Mouse (Mus musculus): ENCODE data around the gene Rap1gds1.

Gene Rap1gds1

DNA sequence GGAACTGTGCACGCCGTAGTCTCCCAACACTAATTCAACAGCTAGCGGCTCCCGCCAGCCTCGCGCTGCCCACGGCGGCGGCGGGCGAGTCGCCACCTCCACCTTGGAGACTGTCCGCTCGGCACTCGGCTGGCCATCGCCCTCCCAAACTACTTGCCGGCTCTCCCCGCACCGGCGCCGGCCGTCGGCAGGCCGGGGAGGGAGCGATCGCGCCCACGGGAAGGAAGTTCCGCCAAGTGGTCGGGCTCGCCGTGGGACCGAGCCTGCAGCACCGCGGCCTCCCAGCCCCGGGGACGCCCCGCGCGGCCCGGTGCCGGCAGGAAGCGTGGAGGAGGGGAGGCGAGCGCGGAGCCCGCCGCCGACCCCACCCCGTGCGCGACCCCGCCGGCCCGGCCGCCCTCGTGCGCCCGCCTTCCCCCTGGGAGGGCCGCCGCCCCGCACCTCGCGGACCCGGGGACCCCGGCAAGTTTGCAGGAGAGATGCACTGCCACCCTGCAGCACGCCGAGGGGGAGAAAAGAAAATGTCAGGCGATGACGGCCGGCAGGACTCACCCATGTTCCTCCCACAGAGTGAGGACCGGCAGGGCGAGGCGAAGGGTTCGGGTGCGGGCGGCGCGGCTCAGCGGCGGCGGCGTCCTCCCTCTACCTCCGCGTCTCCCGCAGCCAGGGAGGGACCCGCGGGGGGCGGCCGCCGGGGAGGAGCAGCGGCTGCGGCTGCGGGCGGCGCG lies at the start of gene Rap1gds1:
Gene Rap1gds1 (minus strand): TSS at position 718 of the 728 bp plus-strand sequence.
- DNase-seq (ENCODE audit: low spot score in 2 of 2), result peak; percentile 57 to 64

DNA sequence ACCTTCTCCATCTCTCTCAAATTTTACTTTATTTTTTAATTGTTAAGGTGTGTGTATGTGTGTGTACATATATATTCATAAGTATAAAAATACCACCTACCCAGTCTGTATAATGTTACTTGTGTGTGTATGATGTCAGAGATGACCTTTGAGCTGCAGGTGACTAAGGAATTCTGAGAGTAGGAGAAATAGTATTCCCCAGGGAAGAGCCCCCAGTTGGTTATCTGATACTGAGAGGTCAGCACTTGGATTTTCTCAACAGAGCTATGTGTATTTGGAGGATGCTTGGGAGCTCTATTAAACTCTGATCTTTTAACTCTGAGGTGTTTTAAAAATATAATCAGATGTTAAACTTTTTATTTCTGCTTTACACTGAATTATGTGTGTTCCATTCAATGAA lies 43.4 kb upstream of the Rap1gds1 start:
- DNase-seq (ENCODE audit: low spot score in 2 of 2), result no peak

DNA sequence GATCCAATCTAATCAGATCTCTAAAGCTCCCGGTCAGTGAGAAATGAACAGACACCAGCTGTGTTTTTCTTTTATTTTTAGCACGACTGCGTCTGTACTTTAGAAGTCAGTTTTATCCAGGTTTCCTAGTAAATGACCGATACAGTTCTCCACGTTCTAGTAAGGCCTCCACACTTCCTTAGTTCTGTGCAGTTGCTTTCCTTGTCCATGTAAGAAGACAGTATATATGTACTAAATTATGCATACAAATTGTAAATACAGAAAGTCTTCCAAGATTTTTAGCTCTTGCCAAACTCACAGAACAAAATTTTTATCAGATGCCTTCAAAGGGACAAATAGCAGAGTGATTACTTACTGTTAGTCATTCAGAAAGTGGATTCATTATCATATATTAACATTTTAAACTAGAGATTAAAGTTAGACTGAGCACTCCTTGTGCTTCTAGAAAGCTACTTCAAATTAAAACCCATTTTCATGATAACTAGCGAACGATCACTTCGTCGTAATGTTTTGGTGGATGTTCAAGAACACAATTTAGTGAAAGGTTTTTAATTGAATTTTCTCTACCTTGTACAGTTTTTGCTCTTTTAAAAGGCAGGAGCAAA lies 41.8 kb upstream of the Rap1gds1 start:
- DNase-seq (ENCODE audit: low spot score in 2 of 2), result no peak

DNA sequence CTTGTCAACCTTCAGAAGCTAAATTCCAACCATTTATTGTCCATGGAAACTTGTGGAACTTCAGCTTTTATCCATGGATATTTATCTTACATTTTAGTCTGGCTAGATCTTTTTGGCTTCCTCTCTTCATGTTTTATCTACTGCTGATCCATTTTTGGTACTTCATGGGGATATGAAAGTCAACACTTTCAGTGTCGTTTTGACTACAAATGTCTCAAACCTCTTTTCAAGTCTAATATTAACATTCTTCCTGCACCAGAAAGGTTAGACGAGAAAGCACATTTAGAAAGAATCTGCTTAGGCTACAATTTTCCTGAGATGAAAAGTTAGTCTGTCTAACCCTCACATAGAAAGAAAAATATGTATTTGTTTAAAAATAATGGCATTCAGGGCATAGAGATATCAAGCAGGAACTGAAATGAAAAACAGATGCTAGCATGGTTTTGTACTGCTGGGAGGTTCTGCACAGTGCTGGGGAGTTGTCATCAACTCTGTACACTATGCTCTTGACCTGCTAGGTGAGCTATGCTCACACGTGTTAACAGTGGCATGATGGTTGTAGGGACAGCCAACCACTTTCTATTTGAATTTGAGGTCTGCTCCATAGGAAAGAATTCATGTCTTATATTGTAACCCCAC lies 37.5 kb upstream of the Rap1gds1 start:
- no peak for DNase-seq (ENCODE audit: low spot score in 2 of 2)

DNA sequence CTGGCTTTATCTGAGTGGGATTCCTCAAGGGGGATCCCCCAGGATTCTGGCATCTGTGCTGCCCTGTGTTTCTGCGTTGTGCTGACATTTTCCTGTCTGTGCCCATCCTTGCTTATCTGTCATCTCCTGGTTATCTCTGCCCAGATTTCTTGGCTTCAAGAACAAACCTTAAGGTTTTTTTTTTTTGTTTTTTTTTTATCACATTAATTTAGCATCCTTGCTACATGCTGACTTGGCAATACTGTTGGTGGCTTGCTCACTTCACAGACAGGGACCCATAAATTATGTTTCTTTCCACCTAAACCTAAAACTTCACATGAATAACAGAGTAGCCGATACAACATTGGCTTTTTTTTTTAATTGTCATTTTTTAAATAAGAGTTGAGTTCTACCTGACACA lies 36.9 kb upstream of the Rap1gds1 start:
- DNase-seq (ENCODE audit: low spot score in 2 of 2), result no peak

DNA sequence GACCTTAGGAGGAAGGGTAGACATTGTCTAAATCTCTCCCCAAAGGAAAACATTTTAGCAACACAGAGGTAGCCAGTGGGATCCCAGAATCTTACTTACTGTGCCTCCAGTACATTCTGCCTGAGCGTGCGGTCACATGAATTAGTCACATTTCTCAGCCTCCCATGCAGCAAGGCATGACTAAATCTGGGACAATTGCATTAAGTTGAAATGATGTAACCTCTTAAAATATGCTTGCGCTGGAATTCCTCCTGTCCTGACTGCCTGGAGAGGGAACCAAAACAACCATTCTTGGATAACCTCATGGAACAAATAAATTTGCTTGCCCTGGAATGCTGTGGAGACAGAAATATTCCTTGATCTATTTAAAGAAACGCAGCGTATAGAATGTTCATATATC lies 33.2 kb upstream of the Rap1gds1 start:
- no peak for DNase-seq (ENCODE audit: low spot score in 2 of 2)

DNA sequence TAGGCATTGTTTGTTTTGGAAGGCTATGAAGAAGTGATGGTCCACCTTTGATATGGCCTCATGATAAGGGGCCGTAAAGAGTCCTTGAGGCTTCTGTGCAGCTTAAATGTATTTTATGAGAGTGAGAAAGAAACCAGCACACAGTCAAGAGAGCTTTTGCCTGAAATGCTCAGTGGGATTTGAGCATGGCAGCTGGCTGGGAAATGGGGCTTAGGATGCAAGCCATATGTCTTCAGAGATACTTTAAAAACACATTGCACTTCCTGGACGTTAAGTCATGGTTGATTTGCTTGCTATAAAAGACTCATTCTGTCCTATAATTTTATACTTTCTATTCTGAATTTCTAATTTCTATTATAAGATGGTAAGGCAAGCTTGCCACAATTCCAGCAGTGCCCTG lies 28.9 kb upstream of the Rap1gds1 start:
- DNase-seq (ENCODE audit: low spot score in 2 of 2), result no peak

DNA sequence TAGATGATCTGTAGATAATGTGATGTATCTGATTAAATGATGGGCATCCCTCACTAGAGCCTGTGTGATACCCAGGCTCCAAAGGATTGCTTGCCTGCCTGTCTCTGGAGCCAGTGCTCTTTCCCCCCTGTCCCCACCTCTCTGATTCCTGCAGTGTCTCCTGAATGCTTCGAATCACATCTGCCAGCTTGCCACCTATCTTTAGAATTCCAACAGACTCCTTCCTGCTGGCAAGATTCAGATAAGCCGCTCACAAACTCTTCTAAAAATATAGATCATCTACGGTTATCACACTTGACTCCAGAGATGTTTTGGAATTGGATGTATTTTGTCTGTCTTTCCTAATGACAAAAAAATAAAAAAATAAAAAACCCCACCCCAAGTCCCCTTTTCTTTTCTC lies 28.3 kb upstream of the Rap1gds1 start:
- no peak for DNase-seq (ENCODE audit: low spot score in 2 of 2)

DNA sequence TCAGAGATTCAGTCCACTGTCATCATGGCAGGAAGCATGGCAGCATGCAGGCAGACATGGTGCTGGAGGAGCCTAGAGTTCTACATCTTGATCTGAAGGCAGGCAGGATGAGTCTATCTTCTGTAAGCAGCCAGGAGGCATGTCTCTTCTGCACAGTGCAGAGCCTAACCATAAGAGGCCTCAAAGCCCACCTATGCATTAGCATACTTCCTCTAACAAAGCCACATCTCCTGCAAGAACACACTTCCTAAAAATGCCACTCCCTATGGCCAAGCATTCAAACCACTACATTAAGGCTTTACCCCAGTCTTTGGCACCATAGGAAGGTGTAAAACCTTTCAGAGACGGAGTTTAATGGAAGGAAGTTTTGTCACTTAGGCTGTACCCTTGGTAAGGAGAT lies 26.9 kb upstream of the Rap1gds1 start:
- no peak for DNase-seq (ENCODE audit: low spot score in 2 of 2)

DNA sequence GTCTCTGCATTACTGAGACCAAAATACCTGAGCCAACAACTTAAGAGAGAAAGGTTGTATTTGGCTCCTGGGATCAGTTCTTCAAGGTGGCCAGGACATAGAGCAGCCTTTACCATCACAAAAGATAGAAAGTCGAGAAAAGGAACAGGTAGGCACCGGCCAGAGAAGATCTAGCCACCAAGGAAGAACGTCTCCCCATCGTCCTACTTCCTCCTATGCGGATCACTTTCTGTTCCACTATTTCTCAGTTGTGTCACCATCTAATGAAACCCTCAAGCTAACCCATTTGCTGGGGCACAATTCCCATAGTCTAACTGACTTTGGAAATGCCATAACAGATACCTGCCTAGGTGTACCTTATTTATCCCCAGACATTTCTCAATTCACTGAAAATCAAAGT lies 24.3 kb upstream of the Rap1gds1 start:
- DNase-seq (ENCODE audit: low spot score in 2 of 2), result no peak

DNA sequence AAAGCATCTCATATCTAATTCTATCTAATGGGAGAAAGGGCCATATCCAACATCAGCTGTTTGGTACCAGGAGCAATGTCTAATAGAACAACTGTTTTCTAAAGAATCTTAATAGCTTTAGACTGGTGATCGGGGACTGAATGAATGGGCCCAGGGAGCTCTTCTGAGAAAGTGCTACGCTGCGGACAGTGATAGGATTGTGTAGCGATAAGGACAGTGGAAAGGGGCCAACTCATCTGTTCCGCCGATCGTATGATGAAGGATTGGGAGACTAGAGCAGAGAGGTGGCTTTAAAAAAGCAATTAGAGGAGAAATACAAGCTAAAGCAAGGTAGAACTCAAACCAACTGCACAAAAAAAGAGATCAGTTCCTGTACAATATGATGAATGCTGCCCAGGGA lies 20.9 kb upstream of the Rap1gds1 start:
- DNase-seq (ENCODE audit: low spot score in 2 of 2), result no peak

DNA sequence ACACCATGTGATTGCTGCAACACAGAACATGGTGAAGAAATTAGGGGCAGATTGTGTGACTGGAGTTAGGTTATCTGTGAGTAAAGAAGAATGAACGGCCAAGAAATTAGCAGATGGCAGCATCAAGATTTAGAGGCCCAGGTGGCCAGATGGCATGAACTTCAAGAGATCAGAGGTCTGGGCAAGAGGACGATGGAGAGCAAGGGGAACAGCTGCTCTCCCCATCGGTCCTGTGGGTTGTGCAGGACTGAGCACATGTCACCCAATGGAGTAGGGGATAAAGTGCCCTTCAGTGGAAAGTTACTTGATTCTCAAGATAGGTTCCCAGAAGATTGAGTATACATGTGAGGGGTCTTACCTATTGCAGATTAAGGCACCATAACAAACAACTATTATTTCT lies 13.5 kb upstream of the Rap1gds1 start:
- DNase-seq (ENCODE audit: low spot score in 2 of 2), result no peak

DNA sequence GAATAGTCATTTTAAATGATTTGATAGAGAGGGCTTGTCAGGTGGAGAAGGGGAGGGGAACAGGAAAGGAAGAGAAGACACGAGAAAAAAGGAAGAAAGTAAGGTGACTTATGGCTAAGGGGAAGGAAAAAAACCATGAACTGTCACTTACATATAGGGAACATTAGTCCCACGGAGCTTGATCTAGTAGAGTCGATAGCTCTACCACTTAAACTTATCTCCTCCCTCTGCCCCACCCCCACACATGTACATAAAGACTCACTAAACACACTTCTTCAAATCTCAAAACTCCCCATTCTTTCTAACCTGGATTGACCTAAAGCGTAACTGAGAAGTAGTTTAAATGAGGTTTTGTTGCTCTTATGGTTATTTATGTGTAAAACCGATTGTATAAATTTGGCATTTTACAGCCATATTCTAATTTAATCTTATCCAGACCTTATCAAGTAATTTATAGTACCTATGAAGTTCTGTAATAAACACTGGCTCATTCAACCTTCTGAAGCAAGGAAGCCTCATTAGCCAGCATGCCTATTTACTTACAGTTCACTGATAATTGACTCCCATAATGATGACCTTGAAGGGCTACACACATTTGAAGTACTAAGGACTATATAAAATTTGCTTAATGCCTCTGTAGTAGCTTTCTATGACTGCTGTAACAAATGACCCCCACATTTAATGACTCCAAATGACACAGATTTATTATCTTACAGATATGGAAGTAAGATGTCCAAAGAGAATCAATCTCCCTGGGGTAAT lies 9.0 kb upstream of the Rap1gds1 start:
- no peak for DNase-seq (ENCODE audit: low spot score in 2 of 2)

DNA sequence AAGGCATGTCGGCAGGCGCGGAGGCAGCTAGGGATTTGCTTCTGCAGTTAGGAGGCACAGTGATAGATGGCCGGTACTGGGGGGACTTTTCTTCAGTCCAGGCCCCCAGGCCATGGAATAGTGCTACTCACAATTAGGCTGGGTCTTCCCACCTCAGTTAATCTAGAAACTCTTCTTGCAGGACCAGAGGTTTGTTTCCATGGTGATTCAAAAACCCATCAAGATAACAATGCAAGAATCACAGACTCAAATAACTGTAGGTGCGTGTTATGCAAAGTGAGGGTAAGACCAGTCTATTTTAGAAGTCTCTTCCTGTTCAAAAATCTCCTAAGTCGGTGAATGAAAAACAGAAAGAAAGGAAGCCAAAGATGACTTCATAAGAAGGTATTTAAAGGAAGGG lies 4.8 kb upstream of the Rap1gds1 start:
- DNase-seq (ENCODE audit: low spot score in 2 of 2), result no peak

DNA sequence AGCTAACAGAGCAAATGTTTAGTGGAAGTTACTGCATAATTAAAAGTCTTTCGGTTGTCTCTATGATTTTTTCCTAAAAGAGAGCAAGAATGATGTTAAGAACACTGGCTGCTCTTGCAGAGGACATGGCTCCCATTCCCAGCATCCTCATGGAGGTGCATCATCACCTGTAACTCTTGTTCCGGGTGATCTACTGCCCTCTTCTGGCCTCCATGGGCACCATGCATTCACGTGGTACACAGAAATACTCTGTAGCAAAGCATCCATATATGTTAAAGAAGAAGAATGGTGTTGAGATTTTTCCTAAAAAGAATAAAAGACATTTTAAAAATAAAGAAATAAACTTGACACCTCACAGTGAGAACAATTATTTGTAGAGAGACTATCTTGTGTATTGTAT lies 3.0 kb upstream of the Rap1gds1 start:
- no peak for DNase-seq (ENCODE audit: low spot score in 2 of 2)

DNA sequence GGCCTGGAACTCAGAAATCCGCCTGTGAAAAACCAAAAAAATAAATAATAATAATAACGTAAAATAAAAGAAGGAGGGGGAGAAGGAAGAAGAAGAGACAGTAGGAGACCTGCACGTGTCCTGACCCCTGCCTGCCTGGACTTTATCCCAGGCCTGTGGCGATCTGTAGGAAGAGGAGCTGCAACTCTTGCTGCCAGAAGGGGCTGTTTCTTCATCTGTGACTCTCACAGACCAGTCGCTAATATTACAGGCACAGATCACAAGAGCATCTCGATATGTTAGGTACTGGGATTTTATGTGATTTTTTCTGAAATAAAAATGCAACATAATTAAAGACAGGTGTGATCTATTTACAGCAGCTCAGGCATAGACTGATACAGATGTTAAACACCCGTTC lies 1.1 kb upstream of the Rap1gds1 start:
- no peak for DNase-seq (ENCODE audit: low spot score in 2 of 2)

DNA sequence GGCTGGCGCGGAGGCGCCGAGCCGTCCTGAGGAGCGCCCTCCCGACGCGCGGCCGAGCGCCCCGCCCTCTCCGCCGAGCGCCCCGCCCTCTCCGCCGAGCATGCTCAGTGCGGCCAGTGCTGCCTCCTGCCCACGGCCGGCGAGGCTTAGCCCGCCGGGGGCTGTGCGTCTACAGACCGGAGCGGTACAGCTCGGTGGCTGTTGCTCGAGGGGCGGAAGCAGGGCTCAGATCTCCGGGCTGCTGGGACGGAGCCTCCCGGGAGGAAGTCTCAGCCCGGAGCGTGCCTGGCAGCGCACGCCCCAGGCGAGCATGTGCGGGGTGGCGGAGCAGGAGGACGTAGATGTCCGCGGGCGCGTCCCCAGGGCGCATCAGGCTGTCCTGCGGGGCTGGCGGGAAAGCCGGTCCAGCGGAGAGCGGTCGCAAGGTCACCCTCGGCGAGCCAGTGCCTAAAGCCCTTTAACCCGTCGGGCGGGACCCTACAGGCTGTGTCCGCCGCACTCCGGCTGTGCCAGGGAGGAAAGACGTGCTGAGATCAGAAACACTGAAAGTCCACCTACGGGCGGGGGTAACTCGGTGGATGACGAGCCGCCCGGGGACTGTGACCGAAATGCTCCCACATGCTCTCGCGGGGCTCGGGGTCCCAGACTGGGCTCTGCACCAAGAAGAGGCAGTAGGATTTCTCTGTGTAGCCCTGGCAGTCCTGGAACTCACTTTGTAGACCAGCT lies 495 bp upstream of the Rap1gds1 start:
- peak; percentile 90 to 91 for DNase-seq (ENCODE audit: low spot score in 2 of 2)

DNA sequence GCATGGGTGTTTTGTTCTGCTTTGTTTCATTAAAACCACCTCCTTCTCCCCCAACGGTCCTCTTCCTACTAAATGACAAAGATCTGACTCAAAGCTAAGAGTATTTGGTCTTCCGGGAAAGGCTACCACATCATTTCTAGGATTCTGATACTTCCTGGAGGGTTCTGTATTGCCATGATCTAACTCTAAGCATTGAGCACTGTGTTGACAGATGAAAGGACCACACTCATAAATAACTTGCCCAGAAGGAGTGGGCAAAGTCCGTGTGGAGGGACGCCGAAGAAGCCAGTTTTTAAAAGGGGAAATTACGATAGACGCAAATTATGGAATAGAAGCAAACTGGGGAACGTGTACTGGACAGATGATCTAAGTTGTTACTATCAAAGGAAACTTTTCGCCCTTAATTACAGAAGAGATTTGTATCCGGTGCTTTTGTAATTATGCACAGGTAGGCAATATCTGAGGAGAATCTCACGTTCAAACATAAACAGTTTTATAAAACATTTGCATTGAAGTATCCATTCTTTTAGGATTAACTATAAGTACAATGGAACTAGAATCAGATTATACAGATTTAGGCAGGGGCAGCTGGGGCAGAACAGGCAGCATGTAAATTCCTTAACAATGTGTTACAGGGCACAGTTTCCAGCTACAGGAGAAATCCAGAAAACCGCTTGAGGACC lies 1.1 kb downstream of the Rap1gds1 start:
- DNase-seq (ENCODE audit: low spot score in 2 of 2), result no peak

DNA sequence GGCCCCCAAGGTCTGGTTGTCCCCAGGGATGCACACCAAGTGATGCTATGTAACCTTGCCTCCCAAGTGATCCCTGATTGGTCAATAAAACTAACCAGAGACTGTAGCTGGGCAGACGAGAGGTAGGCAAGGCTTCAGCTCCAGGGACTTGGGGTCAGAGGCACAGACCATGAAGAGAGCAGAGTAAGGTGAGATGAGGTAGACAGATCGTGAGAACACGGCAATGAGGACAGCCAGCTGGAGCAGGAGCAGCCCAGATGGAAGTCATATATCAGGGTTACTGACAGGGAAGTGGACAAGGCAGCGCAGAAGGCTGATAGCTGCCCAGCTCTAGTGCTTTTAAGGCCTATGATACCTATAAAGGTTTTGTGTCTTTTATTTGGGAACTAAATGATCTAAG lies 5.5 kb downstream of the Rap1gds1 start:
- no peak for DNase-seq (ENCODE audit: low spot score in 2 of 2)

DNA sequence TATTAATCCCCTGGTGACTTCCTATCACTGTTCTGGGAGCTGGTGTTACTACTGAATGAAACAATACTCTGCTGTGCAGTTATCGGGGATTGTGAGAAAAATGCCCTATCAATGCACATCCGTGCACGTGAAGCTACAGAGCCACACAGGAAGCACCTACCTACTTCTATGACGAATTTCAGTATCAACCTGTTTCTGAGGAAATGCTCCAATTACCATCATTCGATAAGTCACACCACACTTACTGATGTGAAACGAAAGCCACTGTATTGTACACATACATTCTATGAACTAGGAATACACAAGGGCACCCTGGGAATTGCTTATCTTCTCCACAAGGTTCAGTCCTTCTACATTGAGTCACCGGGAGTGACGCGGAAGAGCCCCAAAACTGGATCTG lies 10.9 kb downstream of the Rap1gds1 start:
- DNase-seq (ENCODE audit: low spot score in 2 of 2), result no peak

DNA sequence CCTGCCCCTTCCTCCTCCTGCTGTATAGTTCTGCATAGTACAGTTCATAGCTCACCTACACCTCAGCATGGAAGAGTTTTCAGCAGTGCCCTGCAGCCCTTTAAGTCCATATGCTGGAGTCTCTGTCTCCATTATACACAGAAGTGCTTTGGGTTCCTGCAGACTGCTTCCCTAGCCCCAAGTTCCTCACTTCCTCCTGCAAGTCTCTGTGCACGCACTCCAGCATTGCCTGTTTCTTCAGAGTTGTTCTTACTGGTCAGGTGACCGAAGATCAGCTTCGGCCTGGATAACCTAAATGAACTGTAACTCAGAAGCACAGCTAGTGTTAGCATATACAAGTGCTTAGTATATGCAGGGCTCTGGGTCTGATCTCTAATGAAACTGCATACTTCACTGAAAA lies 12.9 kb downstream of the Rap1gds1 start:
- no peak for DNase-seq (ENCODE audit: low spot score in 2 of 2)

All from spleen, postnatal 36 days (tissue).